Mouse (Mus musculus) CH12.LX (cell line): ENCODE measurements at regions not wholly inside any gene's neighbourhood (a gene's known extent, or its start where the extent isn't known, plus 50 kb on each side); places are given as distances from the start of the nearest gene placed in this dataset.
"Not testable (repeated sequence)": the region's sequence is repeated elsewhere in the genome, so short reads cannot be mapped to it uniquely, and the experiment has no call there.

Experiments
- DNase-seq: peaks from one replicate; pipeline ENCODE4 v3.0.0-alpha.2; 2013; ENCODE audit errors: extremely low read depth
- H3K27ac ChIP-seq: 2 replicates; pipeline ENCODE4 v1.5.1; 2012; ENCODE audit warnings: low read depth, mild to moderate bottlenecking, control low read depth, moderate library complexity; ENCODE audit not compliant: insufficient read depth
- H3K27me3 ChIP-seq: replicated peaks from 2 replicates; pipeline ENCODE3; 2012; ENCODE audit warnings: inconsistent platforms
- H3K36me3 ChIP-seq, 2 experiments: replicated peaks in 1 of 2; 2 replicates each; pipeline versions ENCODE3 to v1.6.1; 2012; ENCODE audit warnings: inconsistent platforms in 1 of 2, low read length in 1 of 2, mild to moderate bottlenecking in 1 of 2, mixed read lengths in 1 of 2, moderate library complexity in 1 of 2; ENCODE audit not compliant: control insufficient read depth in 1 of 2, insufficient read depth in 1 of 2
- H3K4me1 ChIP-seq, 2 experiments: 2 replicates each; pipeline ENCODE4 v1.6.1; 2012; ENCODE audit warnings: inconsistent platforms in 1 of 2, moderate library complexity in 1 of 2; ENCODE audit not compliant: insufficient read depth in 2 of 2, control insufficient read depth in 1 of 2
- H3K4me2 ChIP-seq: 2 replicates; pipeline ENCODE4 v1.6.1; 2012; ENCODE audit warnings: low read depth, mild to moderate bottlenecking, control low read depth; ENCODE audit not compliant: poor library complexity, insufficient read depth, severe bottlenecking
- H3K4me3 ChIP-seq, 3 experiments: fragments of 150-350 bp in 1 of 3; sonication (generic) in 1 of 3; replicated peaks in 1 of 3; 2 replicates each; pipeline versions ENCODE3 to v1.5.1; 2011 to 2012; ENCODE audit warnings: low read depth in 2 of 3, low read length in 2 of 3, mild to moderate bottlenecking in 2 of 3, moderate library complexity in 2 of 3, control low read depth in 1 of 3, improper control_type of control experiment in 1 of 3, inconsistent platforms in 1 of 3, mixed read lengths in 1 of 3; ENCODE audit not compliant: poor library complexity in 1 of 3
- H3K79me2 ChIP-seq: replicated peaks from 2 replicates; pipeline ENCODE4 v1.6.1; 2012; ENCODE audit warnings: mild to moderate bottlenecking, moderate library complexity; ENCODE audit not compliant: control insufficient read depth, poor library complexity, insufficient read depth, severe bottlenecking; ENCODE audit errors: extremely low read depth
- H3K9ac ChIP-seq: 2 replicates; pipeline ENCODE4 v1.6.1; 2012; ENCODE audit warnings: low read depth, mild to moderate bottlenecking, control low read depth, moderate library complexity; ENCODE audit not compliant: insufficient read depth
- H3K9me3 ChIP-seq: replicated peaks from 2 replicates; pipeline ENCODE3; 2012; ENCODE audit warnings: low read length, inconsistent platforms, mixed read lengths
- CHD1 ChIP-seq: IDR thresholded peaks from 2 replicates; pipeline ENCODE4 v1.6.1; 2012; ENCODE audit warnings: low read depth, low read length, improper control_type of control experiment, inconsistent platforms
- CHD2 ChIP-seq: IDR thresholded peaks from 2 replicates; pipeline ENCODE4 v1.6.1; 2011; ENCODE audit warnings: low read length, improper control_type of control experiment
- CTCF ChIP-seq, 2 experiments: IDR thresholded peaks in 1 of 2; conservative IDR thresholded peaks in 1 of 2; 2 replicates each; pipeline ENCODE4 v1.5.1; 2011 to 2012; ENCODE audit warnings: low read depth in 2 of 2, low read length in 2 of 2, improper control_type of control experiment in 1 of 2, inconsistent platforms in 1 of 2, mild to moderate bottlenecking in 1 of 2, moderate library complexity in 1 of 2
- ELF1 ChIP-seq: IDR thresholded peaks from 2 replicates; pipeline ENCODE4 v1.6.1; 2014; ENCODE audit warnings: low read depth, mild to moderate bottlenecking, inconsistent platforms, low read length, improper control_type of control experiment
- EP300 ChIP-seq: IDR thresholded peaks from 2 replicates; pipeline ENCODE4 v1.6.1; 2011; ENCODE audit warnings: low read length, improper control_type of control experiment
- ETS1 ChIP-seq: conservative IDR thresholded peaks from 2 replicates; pipeline ENCODE4 v1.6.1; 2012; ENCODE audit warnings: low read depth, mild to moderate bottlenecking, inconsistent platforms, low read length, improper control_type of control experiment, moderate library complexity
- HCFC1 ChIP-seq: IDR thresholded peaks from 2 replicates; pipeline ENCODE4 v1.6.1; 2012; ENCODE audit warnings: low read depth, mild to moderate bottlenecking, inconsistent platforms, low read length, improper control_type of control experiment
- IRF4 ChIP-seq: IDR thresholded peaks from 2 replicates; pipeline ENCODE4 v1.6.1; 2014; ENCODE audit warnings: low read depth, mild to moderate bottlenecking, inconsistent platforms, low read length, improper control_type of control experiment
- JUN ChIP-seq: IDR thresholded peaks from 2 replicates; pipeline ENCODE4 v1.6.1; 2011; ENCODE audit warnings: low read depth, mild to moderate bottlenecking, low read length, improper control_type of control experiment, moderate library complexity; ENCODE audit not compliant: insufficient read depth
- KAT2A ChIP-seq: IDR thresholded peaks from 2 replicates; pipeline ENCODE4 v1.6.1; 2012; ENCODE audit warnings: low read length, improper control_type of control experiment, inconsistent platforms; ENCODE audit not compliant: insufficient replicate concordance
- MAFK ChIP-seq: IDR thresholded peaks from 2 replicates; pipeline ENCODE4 v1.6.1; 2011; ENCODE audit warnings: low read length, improper control_type of control experiment; ENCODE audit not compliant: insufficient replicate concordance
- MAX ChIP-seq: IDR thresholded peaks from 2 replicates; pipeline ENCODE4 v1.6.1; 2011; ENCODE audit warnings: low read length, improper control_type of control experiment
- MYC ChIP-seq: IDR thresholded peaks from 2 replicates; pipeline ENCODE4 v1.6.1; 2011; ENCODE audit warnings: low read depth, mild to moderate bottlenecking, improper control_type of control experiment, low read length
- NELFE ChIP-seq: IDR thresholded peaks from 2 replicates; pipeline ENCODE4 v1.6.1; 2011; ENCODE audit warnings: low read depth, low read length, improper control_type of control experiment
- NRF1 ChIP-seq: IDR thresholded peaks from 2 replicates; pipeline ENCODE4 v1.6.1; 2014; ENCODE audit warnings: low read depth, mild to moderate bottlenecking, inconsistent platforms, low read length, improper control_type of control experiment, moderate library complexity
- POLR2A ChIP-seq: IDR thresholded peaks from 2 replicates; pipeline ENCODE4 v1.6.1; 2011; ENCODE audit warnings: low read depth, mild to moderate bottlenecking, improper control_type of control experiment, low read length
- TCF12 ChIP-seq: IDR thresholded peaks from 2 replicates; pipeline ENCODE4 v1.6.1; 2014; ENCODE audit warnings: low read depth, mild to moderate bottlenecking, inconsistent platforms, low read length, improper control_type of control experiment
- UBTF ChIP-seq: IDR thresholded peaks from 2 replicates; pipeline ENCODE4 v1.6.1; 2012; ENCODE audit warnings: low read depth, mild to moderate bottlenecking, inconsistent platforms, low read length, improper control_type of control experiment, moderate library complexity
- USF1 ChIP-seq: IDR thresholded peaks from 2 replicates; pipeline ENCODE4 v1.6.1; 2014; ENCODE audit warnings: low read depth, mild to moderate bottlenecking, inconsistent platforms, low read length, improper control_type of control experiment
- ZKSCAN1 ChIP-seq: IDR thresholded peaks from 2 replicates; pipeline ENCODE4 v1.6.1; 2012; ENCODE audit warnings: low read depth, inconsistent platforms, low read length, improper control_type of control experiment, borderline replicate concordance
- ZNF384 ChIP-seq: IDR thresholded peaks from 2 replicates; pipeline ENCODE4 v1.6.1; 2012; ENCODE audit warnings: low read depth, low read length, improper control_type of control experiment, inconsistent platforms
- dilution Hi-C: fragments of 300-500 bp; cut with MboI; formaldehyde crosslinking; loops from 2 replicates; pipeline ENCODE4 v1.14.3; 2020; ENCODE audit warnings: low sequenced_read_pairs; ENCODE audit not compliant: extremely low pct_unique_long_range_greater_than_20kb, extremely low pct_ligation_motif_present
- in situ Hi-C: fragments of 300-500 bp; cut with MboI; formaldehyde crosslinking; loops from 3 replicates; pipeline ENCODE4 v1.14.3; 2019; ENCODE audit warnings: low sequenced_read_pairs, low pct_ligation_motif_present, low pct_unique_long_range_greater_than_20kb, mixed read lengths

DNA sequence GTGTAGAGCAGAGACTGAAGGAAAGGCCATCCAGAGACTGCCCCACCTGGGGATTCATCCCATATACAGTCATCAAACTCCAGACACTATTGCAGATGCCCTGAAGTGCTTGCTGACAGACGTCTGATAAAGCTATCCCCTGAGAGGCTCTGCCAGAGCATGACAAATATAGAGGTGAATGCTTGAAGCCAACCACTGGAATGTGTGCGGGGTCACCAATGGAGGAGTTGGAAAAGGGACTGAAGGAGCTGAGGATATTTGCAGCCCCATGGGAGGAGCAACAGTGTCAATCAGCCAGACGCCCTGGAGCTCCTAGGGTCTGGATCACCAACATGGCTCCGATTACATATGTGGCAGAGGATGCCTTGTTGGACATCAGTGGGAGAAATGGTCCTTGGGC is 392.1 kb upstream of the Oprm1 start:
- Histone ChIP-seq H3K36me3 (no peaks in the 10 kb centered on the region), H3K9me3 (no peaks in the 10 kb centered on the region), H3K4me2 (no peak overlapping the region), H3K4me1 (no peaks in the 10 kb centered on the region), H3K4me3 (no peak overlapping the region), H3K9ac (no peak overlapping the region), H3K27ac (no peak overlapping the region), H3K27me3 (no peaks in the 10 kb centered on the region), H3K79me2 (no peaks in the 10 kb centered on the region)
- in situ Hi-C loops (no loop called here), dilution Hi-C loops (no loop called here)
- no peak for DNase-seq
- TF ChIP-seq JUN (no peak), MAFK (no peak), NRF1 (no peak), KAT2A (no peak), MAX (no peak), HCFC1 (no peak), CTCF (conservative IDR thresholded peaks at IDR 0.05 in 1 of 2, IDR thresholded peaks at IDR 0.05 in 1 of 2; ENCODE audit: low read depth in 2 of 2, low read length in 2 of 2) (no peak), EP300 (no peak), TCF12 (no peak), IRF4 (no peak), POLR2A (no peak)

- Histone ChIP-seq H3K9me3 (no peaks in the 10 kb centered on the region), H3K36me3 (no peaks in the 10 kb centered on the region), H3K9ac (no peak overlapping the region), H3K79me2 (no peaks in the 10 kb centered on the region), H3K4me2 (no peak overlapping the region), H3K27me3 (no peaks in the 10 kb centered on the region), H3K4me3 (no peak overlapping the region), H3K4me1 (no peaks in the 10 kb centered on the region), H3K27ac (no peak overlapping the region)
- DNase-seq, result no peak
- dilution Hi-C loops (no loop called here), in situ Hi-C loops (no loop called here)
- no peak for TF ChIP-seq JUN
- TF ChIP-seq CHD2, result no peak
- TF ChIP-seq CHD1, result no peak
- TF ChIP-seq NELFE, result no peak
- TF ChIP-seq KAT2A, result no peak
- TF ChIP-seq ETS1, result no peak
- no peak for TF ChIP-seq USF1
- TF ChIP-seq TCF12, result no peak
- TF ChIP-seq UBTF, result no peak
- TF ChIP-seq MAFK, result no peak
- no peak for TF ChIP-seq ZNF384
- no peak for TF ChIP-seq MAX
- no peak for TF ChIP-seq MYC
- no peak for TF ChIP-seq ELF1
- no peak for TF ChIP-seq ZKSCAN1
Observed at GRCm38 (mm10) chr10:6371666-6372065, 386.6 kb upstream of the Oprm1 start.

GRCm38 (mm10) chr10:6417336-6418105 is 340.8 kb upstream of the Oprm1 start:
- H3K9ac ChIP-seq, H3K27ac ChIP-seq, H3K9me3 ChIP-seq, DNase-seq, H3K27me3 ChIP-seq, H3K79me2 ChIP-seq, H3K4me1 ChIP-seq, H3K4me3 ChIP-seq, in situ Hi-C loops, H3K36me3 ChIP-seq, H3K4me2 ChIP-seq, dilution Hi-C loops: not testable (repeated sequence)

DNA sequence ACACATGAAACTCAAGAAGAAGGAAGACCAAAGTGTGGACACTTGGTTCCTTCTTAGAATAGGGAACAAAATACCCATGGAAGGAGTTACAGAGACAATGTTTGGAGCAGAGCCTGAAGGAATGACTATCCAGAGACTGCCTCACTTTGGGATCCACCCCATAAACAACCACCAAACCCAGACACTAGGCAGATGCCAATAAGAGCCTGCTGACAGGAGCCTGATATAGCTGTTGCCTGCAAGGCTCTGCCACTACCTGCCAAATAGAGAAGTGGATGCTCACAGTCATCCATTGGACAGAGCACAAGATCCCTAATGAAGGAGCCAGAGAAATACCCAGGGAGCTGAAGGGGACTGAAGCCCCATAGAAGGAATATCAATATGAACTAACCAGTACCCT is 340.1 kb upstream of the Oprm1 start:
- dilution Hi-C loops, result not testable (repeated sequence)

More for the DNA sequence above, 340.1 kb upstream of the Oprm1 start:
- H3K27ac ChIP-seq, in situ Hi-C loops, H3K4me3 ChIP-seq, H3K4me2 ChIP-seq, H3K4me1 ChIP-seq, H3K9ac ChIP-seq, H3K27me3 ChIP-seq, DNase-seq, H3K36me3 ChIP-seq, H3K9me3 ChIP-seq, H3K79me2 ChIP-seq: not testable (repeated sequence)
